ENCODE assay signal across 9 mouse cellular contexts in the genomic region with DNA sequence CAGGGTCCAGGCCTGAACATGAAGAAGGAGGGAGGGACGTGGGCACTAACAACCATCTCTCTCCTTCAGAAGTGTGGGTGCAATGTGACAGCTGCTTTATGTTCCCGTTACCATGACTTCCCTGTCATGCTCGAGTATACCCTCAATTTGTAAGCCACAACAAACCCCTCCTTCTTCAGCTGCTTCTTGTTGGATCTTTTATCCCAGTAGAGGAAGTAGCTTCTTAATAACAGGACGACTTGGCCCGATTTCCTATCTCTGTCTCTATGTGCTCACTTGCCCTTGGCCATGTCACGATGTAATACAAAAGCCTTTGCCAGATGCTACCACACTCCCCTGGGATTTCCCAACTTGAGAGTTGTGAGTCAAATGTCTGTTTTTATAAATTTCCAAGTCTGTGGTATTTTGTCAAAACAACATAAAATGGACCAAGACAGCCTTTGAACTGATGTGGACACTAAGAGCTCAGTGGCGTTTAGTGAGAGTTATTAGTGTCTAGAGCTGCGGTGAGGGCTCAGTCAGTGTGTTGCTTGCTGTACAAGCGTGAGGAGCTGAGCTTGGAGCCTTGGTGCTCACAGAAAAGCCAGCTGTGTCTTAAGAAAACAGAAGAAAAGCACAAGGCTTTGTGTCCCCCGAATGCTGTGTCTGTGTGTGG.
DNase-seq lines count a peak whose midpoint lies in the region; ATAC-seq and TF ChIP-seq lines count a peak whose summit lies in the region.
"Had no signal": no experiment of that assay in that cellular context is flagged by ENCODE, and none has a peak within 500 bp of the region (broad histone marks: within the 10 kb centered on the region; RNA-seq: fewer than 3 reads in every experiment).

No protein-coding gene starts in this region.

- H3K9me3 ChIP-seq in kidney, embryonic 15.5 days (replicated peaks): no peaks in the 10 kb centered on the region; the same call in 1 of the 2 replicates
- peaks cover 5% of the 10 kb centered on the region; the same call in 1 of the 2 replicates for H3K9me3 ChIP-seq in lung, postnatal 0 days (ENCODE audit: low read length)
- H3K9me3 ChIP-seq: forebrain, embryonic 13.5 days; liver, embryonic 13.5 days had no signal

- no peak for TF ChIP-seq POLR2A in kidney, adult 2 months (IDR thresholded peaks at IDR 0.05; ENCODE audit: low read depth, low read length)

- H3K4me2 ChIP-seq in kidney, embryonic 15.5 days: no peak overlapping the region
- no peak overlapping the region for H3K4me2 ChIP-seq in lung, postnatal 0 days (replicated peaks; ENCODE audit: low read depth, low read length)
- H3K4me2 ChIP-seq: forebrain, embryonic 13.5 days; liver, embryonic 13.5 days had no signal

- no peaks in the 10 kb centered on the region for H3K36me3 ChIP-seq in kidney, adult 2 months (ENCODE audit: control insufficient read depth, insufficient read depth, low read length)
- H3K36me3 ChIP-seq in kidney, embryonic 15.5 days: no peaks in the 10 kb centered on the region
- no peaks in the 10 kb centered on the region for H3K36me3 ChIP-seq in lung, postnatal 0 days (ENCODE audit: insufficient read depth, low read length)
- H3K36me3 ChIP-seq: liver, embryonic 13.5 days had no signal

- POLR2A ChIA-PET in Patski (lab: Charles Lee): no interaction called here

- H3K27me3 ChIP-seq in kidney, adult 2 months (replicated peaks; ENCODE audit: control insufficient read depth, insufficient read depth, low read length): no peaks in the 10 kb centered on the region
- no peaks in the 10 kb centered on the region for H3K27me3 ChIP-seq in kidney, embryonic 15.5 days
- no peaks in the 10 kb centered on the region for H3K27me3 ChIP-seq in Patski
- H3K27me3 ChIP-seq in lung, postnatal 0 days (replicated peaks; ENCODE audit: insufficient read depth, low read length): no peaks in the 10 kb centered on the region
- H3K27me3 ChIP-seq: forebrain, embryonic 13.5 days; liver, embryonic 13.5 days had no signal

- H3K4me3 ChIP-seq in kidney, adult 2 months (ENCODE audit: insufficient read depth, low read depth, low read length): no peak overlapping the region
- no peak overlapping the region for H3K4me3 ChIP-seq in kidney, embryonic 15.5 days (replicated peaks)
- no peak overlapping the region for H3K4me3 ChIP-seq in lung, postnatal 0 days (ENCODE audit: low read depth, low read length)
- H3K4me3 ChIP-seq: forebrain, embryonic 13.5 days; liver, embryonic 13.5 days had no signal

- CTCF ChIA-PET in Patski (lab: Charles Lee): interaction anchor here (1.5 kb wide), 1 partner anchor 13 kb away, joined by 4 read pairs; no protein-coding TSS in a partner anchor

- no peaks in the 10 kb centered on the region for H3K4me1 ChIP-seq in kidney, adult 2 months (ENCODE audit: control insufficient read depth, insufficient read depth, low read length)
- H3K4me1 ChIP-seq in kidney, embryonic 15.5 days: 0 out of 2 replicates have a peak, but pooled peaks cover 2% of the 10 kb centered on the region
- no peaks in the 10 kb centered on the region for H3K4me1 ChIP-seq in lung, postnatal 0 days (ENCODE audit: insufficient read depth, low read depth, low read length)
- H3K4me1 ChIP-seq: forebrain, embryonic 13.5 days; liver, embryonic 13.5 days had no signal

- intact Hi-C loops in left cerebral cortex, postnatal 14 days (cut with DNase I): no loop called here

- no peak for ATAC-seq in kidney, embryonic 15.5 days (replicated peaks; ENCODE audit: low FRiP score)
- ATAC-seq in Patski: no peak
- peak; percentile 87 for ATAC-seq in lung, postnatal 0 days
- ATAC-seq: forebrain, embryonic 13.5 days had no signal

- no peak overlapping the region for H3K27ac ChIP-seq in kidney, adult 2 months (ENCODE audit: insufficient read depth, low read depth, low read length)
- H3K27ac ChIP-seq in kidney, embryonic 15.5 days: no peak overlapping the region
- H3K27ac ChIP-seq in lung, postnatal 0 days (ENCODE audit: low read length): peak overlapping the region; percentile 47
- H3K27ac ChIP-seq: forebrain, embryonic 13.5 days; liver, embryonic 13.5 days had no signal

- TF ChIP-seq EP300 in lung, postnatal 0 days (IDR thresholded peaks at IDR 0.05): no peak; the same call in 1 of the 2 replicates

- peak; percentile 64 for DNase-seq in kidney, adult 2 months
- peak; percentile 37 for DNase-seq in Patski (ENCODE audit: low read depth, low spot score)
- peak; percentile 24 for DNase-seq in gastrocnemius, postnatal 25 days
- DNase-seq in lung, postnatal 0 days (ENCODE audit: low spot score): peak; percentile 79
- DNase-seq in left cerebral cortex, postnatal 14 days (ENCODE audit: low spot score in 2 of 2): no peak
- DNase-seq in left cerebral cortex, adult 8-10 months (ENCODE audit: low spot score in 2 of 2): no peak
- DNase-seq: liver, embryonic 13.5 days had no signal

- in situ Hi-C loops in Patski (cut with MboI; ENCODE audit: low pct_unique_long_range_greater_than_20kb): no loop called here

- no peak for TF ChIP-seq CTCF in kidney, adult 2 months (conservative IDR thresholded peaks at IDR 0.05; ENCODE audit: insufficient read depth, insufficient read length, low read depth, low read length)
- TF ChIP-seq CTCF in Patski (IDR thresholded peaks at IDR 0.05): no peak
- no peak for TF ChIP-seq CTCF in lung, postnatal 0 days (IDR thresholded peaks at IDR 0.05)

- 69% methylated on average over 10 of the region's 10 CpGs for WGBS in kidney, adult 2 months
- WGBS in kidney, embryonic 15.5 days: 53% methylated on average over 10 of the region's 10 CpGs
- WGBS in lung, postnatal 0 days: 53% methylated on average over 10 of the region's 10 CpGs

- no peak overlapping the region for H3K9ac ChIP-seq in kidney, embryonic 15.5 days
- no peak overlapping the region for H3K9ac ChIP-seq in lung, postnatal 0 days (replicated peaks; ENCODE audit: low read depth)
- H3K9ac ChIP-seq: forebrain, embryonic 13.5 days; liver, embryonic 13.5 days had no signal

Comparison
In these comparisons a context has a peak if more than half of its experiments do, and no peak if none do; other contexts are left out.
1. DNase-seq: peak in kidney, adult 2 months (single experiment), Patski (single experiment), gastrocnemius, postnatal 25 days (single experiment) and lung, postnatal 0 days (single experiment); none in left cerebral cortex, postnatal 14 days (0 of 2) and left cerebral cortex, adult 8-10 months (0 of 2).